Mouse (Mus musculus): ENCODE data around the gene Nuak1.

DNA sequence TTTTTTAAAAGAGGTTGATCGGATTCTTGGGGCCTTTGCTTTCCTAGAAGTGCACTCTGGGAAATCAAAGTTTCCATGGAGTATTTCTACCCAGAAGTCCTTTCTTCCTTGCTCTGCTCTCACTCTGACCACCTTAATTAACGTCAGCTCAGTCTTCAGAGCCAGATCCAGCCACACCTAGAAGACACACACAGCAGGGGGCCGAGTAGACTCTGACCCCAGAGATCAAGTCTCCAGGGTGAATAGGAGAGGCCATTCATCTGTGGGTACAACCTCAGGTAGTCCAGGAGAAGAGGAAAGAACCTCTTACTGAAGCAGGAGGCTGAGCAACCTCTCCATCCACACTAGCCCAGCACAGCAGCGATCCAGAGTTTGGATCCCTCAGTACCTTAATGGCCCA, 11.5 kb upstream of the Nuak1 start:
- no peak for TF ChIP-seq E2F4 (IDR thresholded peaks at IDR 0.05; ENCODE audit: borderline replicate concordance, low read depth, low read length)
- TF ChIP-seq CTCF (IDR thresholded peaks at IDR 0.05 in 2 of 3, conservative IDR thresholded peaks at IDR 0.05 in 1 of 3; ENCODE audit: control insufficient read depth in 1 of 3, insufficient read depth in 1 of 3, low read depth in 2 of 3, low read length in 3 of 3, poor library complexity in 1 of 3, severe bottlenecking in 1 of 3) = no peak
- TF ChIP-seq POLR2AphosphoS5 (IDR thresholded peaks at IDR 0.05; ENCODE audit: borderline replicate concordance, low read depth, low read length) = no peak
- no peak for TF ChIP-seq MAX (IDR thresholded peaks at IDR 0.05; ENCODE audit: low read length)
- no peak for TF ChIP-seq EP300 (IDR thresholded peaks at IDR 0.05; ENCODE audit: low read depth in 1 of 2, low read length in 2 of 2)
- no peak for TF ChIP-seq ELF1 (IDR thresholded peaks at IDR 0.05; ENCODE audit: low read depth, low read length)
- TF ChIP-seq ZMIZ1 (IDR thresholded peaks at IDR 0.05; ENCODE audit: low read depth, low read length) = no peak
- no peak for TF ChIP-seq ZKSCAN1 (IDR thresholded peaks at IDR 0.05; ENCODE audit: low read depth, low read length)
- no peak for TF ChIP-seq ETS1 (IDR thresholded peaks at IDR 0.05; ENCODE audit: low read depth, low read length)
- no peak for TF ChIP-seq POLR2AphosphoS2 (IDR thresholded peaks at IDR 0.05; ENCODE audit: low read length)
